Mouse (Mus musculus) stomach, embryonic 16.5 days (tissue): ENCODE data around the gene Nkd2. TPM values are rescaled to one million over a fixed set of nuclear protein-coding genes. Genes with fewer than 3 reads are reported as not detected.

Experiments used
- ATAC-seq: fragments of 200-750 bp; cut with Nextera tagmentation; 2 replicates; pipeline ENCODE4 v1.8.0; 2017; ENCODE audit warnings: moderate number of reproducible peaks, moderate TSS enrichment; ENCODE audit not compliant: insufficient read depth, low FRiP score
- H3K27ac ChIP-seq: fragments of 300-500 bp; sonication (generic); 2 replicates; pipeline ENCODE4 v1.5.1; 2014; ENCODE audit warnings: low read length
- H3K27me3 ChIP-seq: fragments of 300-500 bp; sonication (generic); 2 replicates; pipeline ENCODE4 v1.6.1; 2014; ENCODE audit warnings: low read length, control low read depth, mixed read lengths; ENCODE audit not compliant: control insufficient read depth, insufficient read depth
- H3K36me3 ChIP-seq: fragments of 300-500 bp; sonication (generic); 2 replicates; pipeline ENCODE4 v1.6.1; 2014; ENCODE audit warnings: low read length; ENCODE audit not compliant: control insufficient read depth, insufficient read depth
- H3K4me1 ChIP-seq: fragments of 300-500 bp; sonication (generic); 2 replicates; pipeline ENCODE4 v1.6.1; 2014; ENCODE audit warnings: low read length, control low read depth, mixed read lengths; ENCODE audit not compliant: control insufficient read depth, insufficient read depth
- H3K4me2 ChIP-seq: fragments of 300-500 bp; sonication (generic); 2 replicates; pipeline ENCODE4 v1.6.1; 2014; ENCODE audit warnings: low read depth, low read length, mixed read lengths
- H3K4me3 ChIP-seq: fragments of 300-500 bp; sonication (generic); replicated peaks from 2 replicates; pipeline ENCODE4 v1.5.1; 2014; ENCODE audit warnings: mild to moderate bottlenecking, low read length
- H3K9ac ChIP-seq: fragments of 300-500 bp; sonication (generic); 2 replicates; pipeline ENCODE4 v1.6.1; 2014; ENCODE audit warnings: low read length
- H3K9me3 ChIP-seq: fragments of 300-500 bp; sonication (generic); replicated peaks from 2 replicates; pipeline ENCODE4 v1.6.1; 2016; ENCODE audit warnings: low read length, control low read depth; ENCODE audit not compliant: control insufficient read depth
- WGBS: fragments of 180-500 bp; shearing (Covaris S2); extraction: QIAGEN DNeasy Blood & Tissue Kit; methylation state at CpG from one replicate; pipeline ENCODE4 v1.1.7; 2014; 5-methylcytosine and 5-hydroxymethylcytosine counted together
- polyA plus RNA-seq: library from polyadenylated mRNA; unstranded; fragments of >200 nt; fragmentation: Nextera tagmentation; extraction: Ambion mirVana; gene quantifications from 2 replicates; pipeline ENCODE4 v1.2.1, GENCODE M21; 2015

Gene Nkd2
- polyA plus RNA-seq, 1 experiment from 2014 or later = 5.0 TPM

DNA sequence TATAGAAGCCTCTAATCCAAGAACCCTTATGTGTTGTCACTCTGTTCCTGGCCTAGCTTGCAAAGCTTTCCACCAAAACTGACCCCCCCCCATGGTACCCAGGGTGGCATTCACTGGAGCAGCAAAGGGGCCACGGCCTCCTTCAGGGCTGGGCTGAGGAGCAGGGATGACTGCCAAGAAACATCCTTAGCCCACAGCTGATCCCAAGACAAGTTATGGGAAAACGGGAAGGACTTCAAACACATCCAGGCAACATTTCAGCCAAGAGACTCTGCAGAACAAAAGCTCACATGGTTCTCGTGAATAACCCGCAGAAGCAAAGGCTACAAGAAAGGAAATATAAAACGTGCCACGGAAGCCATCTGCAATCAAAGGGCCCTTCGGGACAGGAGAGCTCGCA, 20.2 kb downstream of the Nkd2 start:
- ATAC-seq = no peak; the same call in 1 of the 2 replicates
- 62% methylated on average over 8 of the region's 8 CpGs for WGBS
- Histone ChIP-seq H3K9me3 (no peaks in the 10 kb centered on the region), H3K27ac (no peak overlapping the region), H3K36me3 (peaks cover 3% of the 10 kb centered on the region; the same call in 1 of the 2 replicates), H3K4me2 (no peak overlapping the region), H3K4me1 (no peaks in the 10 kb centered on the region), H3K27me3 (no peaks in the 10 kb centered on the region), H3K9ac (no peak overlapping the region), H3K4me3 (no peak overlapping the region)

DNA sequence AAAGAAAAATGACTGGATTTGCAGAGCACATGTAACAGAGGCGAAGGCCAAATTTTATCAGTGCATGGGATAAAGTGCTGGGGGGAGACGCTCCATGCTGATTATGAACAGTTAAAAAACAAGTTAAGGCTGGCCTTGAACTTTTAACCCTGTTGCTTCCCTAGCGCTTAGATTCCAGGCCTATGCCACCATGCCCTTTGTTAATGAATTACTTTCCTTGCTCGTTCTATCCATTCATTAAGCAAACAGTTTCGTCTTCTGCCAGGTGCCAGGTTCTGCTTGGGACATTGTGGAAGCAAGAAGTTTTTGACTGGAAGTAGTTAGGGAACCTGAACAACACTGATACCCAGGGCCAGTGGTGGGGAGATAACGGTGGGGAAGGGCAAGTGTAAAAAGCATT, 23.7 kb downstream of the Nkd2 start:
- H3K9ac ChIP-seq = no peak overlapping the region
- H3K4me1 ChIP-seq = no peaks in the 10 kb centered on the region
- WGBS = 56% methylated on average over 6 of the region's 6 CpGs

DNA sequence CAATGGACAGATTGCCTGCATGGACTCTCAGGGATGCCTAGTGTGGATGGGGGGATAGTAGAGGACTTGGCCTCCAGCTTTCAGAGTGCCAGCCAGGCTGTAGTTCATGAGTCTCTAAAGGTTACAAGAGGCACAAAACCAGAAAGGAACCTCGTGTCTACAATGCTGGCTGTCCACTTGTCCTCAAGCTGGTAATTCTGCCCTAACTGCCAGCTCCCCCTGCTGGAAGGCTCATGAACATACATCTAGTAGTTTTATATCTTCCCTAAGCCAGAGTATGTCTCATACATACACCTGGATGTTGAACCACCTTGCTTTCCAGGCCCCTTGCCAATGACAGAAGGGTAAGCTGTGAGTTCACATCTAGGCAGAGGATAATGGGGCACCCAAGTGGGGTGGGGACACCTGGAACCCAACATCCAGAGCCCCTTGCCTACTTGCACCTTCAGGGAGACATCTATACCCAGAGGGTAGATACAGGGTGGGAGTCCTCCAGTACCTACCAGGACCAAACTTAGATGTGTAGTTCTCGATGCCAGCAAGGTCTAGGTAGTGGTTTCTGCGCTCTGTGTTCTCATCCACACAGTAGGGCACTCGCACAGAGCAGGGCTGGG, 25.1 kb downstream of the Nkd2 start:
- Histone ChIP-seq H3K4me2 (no peak overlapping the region), H3K4me1 (no peaks in the 10 kb centered on the region), H3K9me3 (no peaks in the 10 kb centered on the region), H3K4me3 (no peak overlapping the region), H3K27me3 (no peaks in the 10 kb centered on the region), H3K9ac (no peak overlapping the region), H3K36me3 (peaks cover 3% of the 10 kb centered on the region; the same call in 1 of the 2 replicates), H3K27ac (no peak overlapping the region)
- 56% methylated on average over 4 of the region's 4 CpGs for WGBS
- 0 out of 2 replicates have a peak, but pooled peaks have one; percentile 42 for ATAC-seq

More for the DNA sequence above, 23.7 kb downstream of the Nkd2 start:
- H3K36me3 ChIP-seq = peaks cover 3% of the 10 kb centered on the region; the same call in 1 of the 2 replicates
- no peaks in the 10 kb centered on the region for H3K9me3 ChIP-seq
- H3K4me3 ChIP-seq = no peak overlapping the region
- H3K27ac ChIP-seq = no peak overlapping the region
- no peaks in the 10 kb centered on the region for H3K27me3 ChIP-seq
- H3K4me2 ChIP-seq = no peak overlapping the region
- no peak for ATAC-seq

DNA sequence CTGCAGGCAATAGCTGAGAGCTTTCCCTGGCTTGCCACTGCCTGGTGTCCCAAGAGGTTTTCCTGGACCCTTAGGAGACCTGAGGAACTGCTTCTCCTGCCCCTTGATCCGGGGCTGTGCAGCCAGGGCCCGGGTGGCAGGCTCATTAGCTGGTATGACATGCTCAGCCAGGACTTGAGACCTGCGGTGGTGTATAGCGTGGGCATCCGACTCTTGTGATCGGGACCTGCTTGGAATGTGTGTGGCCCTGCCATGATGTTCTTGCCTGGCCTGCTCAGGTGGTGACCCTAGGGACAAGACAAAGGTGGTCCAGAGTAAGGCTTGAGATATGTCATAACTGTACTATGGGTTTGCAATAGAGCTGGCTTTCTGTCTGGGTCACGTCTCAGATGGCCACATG, 26.2 kb downstream of the Nkd2 start:
- ATAC-seq = no peak
- H3K4me2 ChIP-seq = no peak overlapping the region
- H3K9ac ChIP-seq = no peak overlapping the region
- peaks cover 3% of the 10 kb centered on the region; the same call in 1 of the 2 replicates for H3K36me3 ChIP-seq
- WGBS = 84% methylated on average over 7 of the region's 7 CpGs
- H3K27me3 ChIP-seq = no peaks in the 10 kb centered on the region
- H3K4me3 ChIP-seq = no peak overlapping the region
- no peaks in the 10 kb centered on the region for H3K4me1 ChIP-seq
- H3K9me3 ChIP-seq = no peaks in the 10 kb centered on the region
- no peak overlapping the region for H3K27ac ChIP-seq

DNA sequence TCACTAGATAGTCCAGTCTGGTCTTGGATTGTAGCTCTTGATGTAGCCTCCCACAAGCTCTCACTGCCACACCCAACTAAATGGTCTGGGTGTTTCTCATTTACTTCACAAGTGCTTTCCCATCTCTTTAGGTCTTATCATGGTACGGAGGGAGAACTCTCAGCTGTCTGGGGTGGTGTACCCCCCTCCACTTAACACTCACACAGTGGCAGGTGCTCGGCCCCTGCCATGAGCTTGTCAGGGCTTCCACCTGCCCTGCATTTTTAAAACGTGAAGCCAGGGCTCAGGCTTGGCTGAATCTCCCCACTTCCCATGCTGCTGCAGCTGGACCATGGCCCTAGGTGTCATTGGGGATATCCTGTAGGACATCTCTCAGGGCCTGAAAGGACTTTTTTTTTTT, 28.5 kb downstream of the Nkd2 start:
- H3K4me1 ChIP-seq = no peaks in the 10 kb centered on the region
- H3K9me3 ChIP-seq = no peaks in the 10 kb centered on the region
- H3K27me3 ChIP-seq = no peaks in the 10 kb centered on the region
- no peak overlapping the region for H3K4me2 ChIP-seq
- no peak overlapping the region for H3K9ac ChIP-seq
- no peak for ATAC-seq
- H3K27ac ChIP-seq = no peak overlapping the region
- H3K4me3 ChIP-seq = no peak overlapping the region
- WGBS = 78% methylated on average over 3 of the region's 3 CpGs
- 0 out of 2 replicates have a peak, but pooled peaks cover under 1% of the 10 kb centered on the region for H3K36me3 ChIP-seq

DNA sequence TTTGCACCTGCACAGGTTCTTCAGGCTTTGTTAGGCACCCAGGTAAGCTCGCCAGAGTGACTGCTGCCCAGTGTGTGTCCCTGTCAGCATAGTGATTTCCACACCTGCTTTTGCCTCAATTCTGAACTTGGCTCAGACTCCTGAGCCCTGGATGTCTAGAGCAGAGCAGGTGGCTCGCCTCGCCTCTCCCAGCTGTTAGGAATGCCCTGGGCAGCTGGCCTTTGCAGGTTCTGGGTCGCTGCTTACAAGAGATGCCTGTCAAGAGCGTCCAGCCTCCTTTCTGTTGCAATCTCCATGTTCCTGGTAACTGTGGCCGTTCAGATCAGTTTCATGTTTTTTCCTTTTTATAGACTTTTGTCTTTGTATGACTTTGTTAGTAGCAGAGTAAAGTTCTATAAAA, 31.1 kb downstream of the Nkd2 start:
- 65% methylated on average over 6 of the region's 6 CpGs for WGBS
- no peaks in the 10 kb centered on the region for H3K36me3 ChIP-seq
- no peak overlapping the region for H3K4me3 ChIP-seq
- no peak overlapping the region for H3K4me2 ChIP-seq
- H3K27ac ChIP-seq = no peak overlapping the region
- no peak overlapping the region for H3K9ac ChIP-seq
- ATAC-seq = no peak
- no peaks in the 10 kb centered on the region for H3K9me3 ChIP-seq
- H3K4me1 ChIP-seq = no peaks in the 10 kb centered on the region
- H3K27me3 ChIP-seq = no peaks in the 10 kb centered on the region

DNA sequence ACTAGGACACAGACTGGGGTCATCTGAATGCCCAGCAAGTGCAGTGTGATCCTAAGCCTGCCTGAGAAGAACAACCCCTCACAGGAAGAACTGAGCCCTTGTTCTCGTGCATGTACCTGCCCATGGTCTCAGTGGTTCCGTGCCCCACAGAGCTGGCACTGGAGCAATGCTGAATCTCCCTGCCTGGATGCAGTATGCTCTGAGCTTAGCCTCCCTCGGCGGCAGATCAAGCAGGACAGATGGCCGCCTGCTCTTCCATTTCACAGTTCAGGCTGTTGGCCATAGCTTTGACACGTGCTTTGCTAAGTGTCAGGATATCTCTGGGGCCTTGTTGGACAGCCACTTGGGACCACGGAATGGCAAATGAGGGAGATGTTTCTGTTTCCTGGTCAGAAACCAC, 33.2 kb downstream of the Nkd2 start:
- Histone ChIP-seq H3K9ac (no peak overlapping the region), H3K27ac (no peak overlapping the region), H3K4me3 (no peak overlapping the region), H3K27me3 (no peaks in the 10 kb centered on the region), H3K36me3 (no peaks in the 10 kb centered on the region), H3K9me3 (no peaks in the 10 kb centered on the region), H3K4me1 (no peaks in the 10 kb centered on the region), H3K4me2 (no peak overlapping the region)
- ATAC-seq = no peak
- 91% methylated on average over 7 of the region's 7 CpGs for WGBS

DNA sequence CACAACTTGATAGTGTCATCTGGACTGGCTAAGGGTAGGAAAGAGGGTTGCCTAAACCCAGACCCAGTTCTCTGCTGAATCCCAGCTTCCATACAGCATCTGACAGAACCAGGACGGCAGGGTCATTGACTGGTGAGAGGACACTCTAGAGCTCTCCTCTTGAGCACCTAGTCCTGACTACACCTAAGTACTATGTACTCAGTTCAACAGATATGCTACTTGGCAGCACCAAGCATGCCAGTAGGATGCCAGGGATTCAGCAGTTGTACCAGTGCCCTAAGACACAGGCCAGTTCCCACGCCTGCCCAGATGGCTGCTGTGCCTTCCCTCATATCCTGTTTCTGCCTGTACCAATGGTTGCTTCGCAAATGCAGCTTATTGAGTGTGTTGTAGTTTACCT, 34.5 kb downstream of the Nkd2 start:
- no peak for ATAC-seq

DNA sequence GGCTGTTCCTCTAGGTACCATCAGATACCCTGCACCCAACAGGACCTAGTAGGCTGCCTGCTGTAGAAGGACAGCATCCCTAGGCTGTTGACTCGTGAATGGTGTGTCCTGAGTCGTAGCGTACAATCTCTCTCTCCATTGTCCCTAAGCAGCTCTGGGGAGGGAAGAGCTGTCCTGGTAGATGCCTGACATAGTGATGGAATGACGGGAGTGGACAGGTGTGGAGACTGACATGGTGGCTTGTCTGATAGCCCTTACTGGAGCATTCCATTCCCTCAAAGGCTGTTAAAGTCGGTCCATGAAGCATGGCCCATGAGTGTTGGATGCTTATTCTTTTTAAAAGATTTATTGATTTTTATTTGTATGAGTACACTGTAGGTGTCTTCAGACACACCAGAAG, 42.5 kb downstream of the Nkd2 start:
- ATAC-seq = no peak
- Histone ChIP-seq H3K4me1 (no peaks in the 10 kb centered on the region), H3K27ac (no peak overlapping the region), H3K4me3 (no peak overlapping the region), H3K9ac (no peak overlapping the region), H3K27me3 (no peaks in the 10 kb centered on the region), H3K9me3 (no peaks in the 10 kb centered on the region), H3K4me2 (no peak overlapping the region), H3K36me3 (peaks cover 3% of the 10 kb centered on the region; the same call in 1 of the 2 replicates)
- 89% methylated on average over 5 of the region's 5 CpGs for WGBS

More for the DNA sequence above, 34.5 kb downstream of the Nkd2 start:
- Histone ChIP-seq H3K27me3 (no peaks in the 10 kb centered on the region), H3K4me1 (no peaks in the 10 kb centered on the region), H3K9ac (no peak overlapping the region), H3K36me3 (no peaks in the 10 kb centered on the region), H3K4me2 (no peak overlapping the region), H3K4me3 (no peak overlapping the region), H3K9me3 (no peaks in the 10 kb centered on the region), H3K27ac (no peak overlapping the region)
- 89% methylated on average over 3 of the region's 3 CpGs for WGBS
